Mouse (Mus musculus): Measurements from ENCODE around the gene Btbd2. TPM values are rescaled to one million over a fixed set of nuclear protein-coding genes. Genes with fewer than 3 reads are reported as not detected.

The Btbd2 gene
- polyA plus RNA-seq, 1 experiment from 2014 or later: 78.3 TPM

DNA sequence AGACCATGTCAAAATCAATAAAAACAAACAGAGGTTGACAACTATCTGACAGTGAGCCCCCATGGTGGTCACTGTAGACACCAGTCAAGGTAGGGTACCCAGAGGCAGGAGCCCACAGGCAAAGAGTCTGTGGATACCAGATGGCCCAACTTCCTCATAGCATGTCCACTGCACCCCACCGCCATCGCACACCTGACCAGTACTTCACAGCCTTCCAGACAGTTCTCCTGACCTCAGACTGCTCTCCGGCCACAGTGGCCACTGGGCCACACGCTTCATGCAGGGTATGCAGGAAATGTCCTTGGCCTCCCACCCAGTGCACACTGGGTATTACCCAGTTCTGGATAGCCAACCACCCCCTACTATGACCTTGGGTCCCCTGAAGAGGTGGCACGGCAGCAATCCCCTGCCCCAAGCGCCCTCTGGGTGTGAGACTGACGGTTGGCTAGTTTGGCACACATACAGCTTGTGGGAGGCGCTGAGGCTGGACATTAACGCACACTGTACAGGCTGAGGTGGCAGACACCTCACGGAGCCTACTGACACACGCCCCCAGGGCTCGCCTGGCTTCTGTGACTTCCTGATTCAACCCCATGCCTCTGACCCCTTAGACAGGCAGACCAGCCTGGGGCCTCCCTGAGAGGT is 36.7 kb upstream of the Btbd2 start:
- 89% methylated on average over 12 of the region's 12 CpGs for WGBS
- Histone ChIP-seq H3K4me1 (replicated peaks; ENCODE audit: control insufficient read depth, insufficient read depth, low read length) (no peaks in the 10 kb centered on the region), H3K9ac (ENCODE audit: low read length) (no peak overlapping the region), H3K9me3 (ENCODE audit: control insufficient read depth, low read length) (no peaks in the 10 kb centered on the region), H3K4me2 (ENCODE audit: low read depth, low read length, severe bottlenecking) (no peak overlapping the region), H3K4me3 (ENCODE audit: low read depth, low read length) (no peak overlapping the region), H3K36me3 (ENCODE audit: control insufficient read depth, insufficient read depth, low read length) (peaks cover 8% of the 10 kb centered on the region), H3K27me3 (ENCODE audit: control insufficient read depth, insufficient read depth, low read length) (no peaks in the 10 kb centered on the region), H3K27ac (ENCODE audit: low read depth, low read length) (no peak overlapping the region)
- ATAC-seq (replicated peaks; ENCODE audit: low FRiP score) (no peak), DNase-seq (ENCODE audit: low spot score) (no peak)

DNA sequence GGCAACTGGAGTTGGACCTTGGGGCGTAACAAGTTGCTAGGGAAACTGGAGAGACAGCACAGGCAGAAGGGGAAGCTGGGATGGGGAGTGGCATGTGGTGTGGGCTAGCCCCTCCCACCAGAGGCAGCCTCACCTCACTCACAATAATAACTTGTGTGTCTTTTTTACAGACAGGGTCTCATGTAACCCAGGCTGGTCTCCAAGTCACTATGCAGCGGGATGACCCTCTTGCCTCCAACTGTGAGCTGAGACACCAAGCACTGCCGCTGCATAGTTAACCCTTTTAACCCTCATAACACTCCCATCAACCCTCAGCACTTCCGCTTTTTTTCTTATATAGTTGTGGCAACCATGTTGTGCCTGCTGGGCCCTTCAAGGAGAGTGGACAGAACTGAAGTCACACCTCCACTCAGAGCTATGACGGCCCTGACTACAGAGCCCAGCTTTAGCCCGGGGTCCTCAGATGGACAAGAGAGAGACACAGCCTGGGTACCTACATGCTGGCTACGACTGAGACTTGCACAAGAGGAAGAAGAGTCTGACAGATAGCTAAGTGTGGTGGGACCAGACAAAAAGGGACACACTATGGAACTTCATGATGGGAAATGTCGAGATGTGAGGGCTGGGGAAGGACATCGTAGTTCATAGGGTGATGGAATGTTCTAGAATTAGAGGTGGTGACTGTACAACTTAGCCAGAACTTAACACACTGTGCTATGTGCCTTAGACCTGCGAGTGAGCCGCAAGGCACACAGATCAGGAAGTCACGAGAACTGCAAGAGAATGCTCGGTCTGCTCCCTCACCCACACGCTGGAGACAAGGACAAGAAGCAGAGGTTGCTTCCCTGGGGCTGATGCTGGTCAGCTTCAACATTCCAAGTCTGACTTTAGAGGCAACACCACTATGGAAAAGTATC is 35.6 kb upstream of the Btbd2 start:
- WGBS: 88% methylated on average over 14 of the region's 14 CpGs
- Histone ChIP-seq H3K9me3 (ENCODE audit: control insufficient read depth, low read length) (no peaks in the 10 kb centered on the region), H3K27me3 (ENCODE audit: control insufficient read depth, insufficient read depth, low read length) (no peaks in the 10 kb centered on the region), H3K27ac (ENCODE audit: low read depth, low read length) (no peak overlapping the region), H3K4me1 (replicated peaks; ENCODE audit: control insufficient read depth, insufficient read depth, low read length) (no peaks in the 10 kb centered on the region), H3K9ac (ENCODE audit: low read length) (no peak overlapping the region; the same call in 1 of the 2 replicates), H3K4me3 (ENCODE audit: low read depth, low read length) (no peak overlapping the region), H3K36me3 (ENCODE audit: control insufficient read depth, insufficient read depth, low read length) (peaks cover 8% of the 10 kb centered on the region), H3K4me2 (ENCODE audit: low read depth, low read length, severe bottlenecking) (no peak overlapping the region)
- ATAC-seq (replicated peaks; ENCODE audit: low FRiP score) (no peak), DNase-seq (ENCODE audit: low spot score) (no peak)

DNA sequence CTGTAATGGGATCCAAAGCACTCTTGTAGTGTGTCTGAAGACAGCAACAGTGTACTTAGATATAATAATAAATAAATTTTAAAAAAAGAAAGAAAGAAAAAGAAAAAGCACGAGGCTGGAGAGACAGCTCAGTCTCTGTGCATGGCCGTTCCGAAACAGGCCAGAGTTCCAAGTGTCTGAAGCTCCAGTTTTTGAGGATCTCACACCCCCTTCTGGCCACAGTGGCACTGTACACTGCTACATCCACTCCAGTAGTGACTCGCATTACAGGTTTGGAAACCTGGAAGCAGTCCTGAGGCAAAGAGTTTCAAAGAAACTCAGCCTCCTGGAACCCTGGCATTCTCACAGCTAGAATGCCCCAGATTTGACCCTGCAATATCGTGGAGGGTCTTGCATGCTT is 31.0 kb upstream of the Btbd2 start:
- WGBS: 52% methylated on average over 5 of the region's 5 CpGs
- no peak overlapping the region for H3K9ac ChIP-seq (ENCODE audit: low read length)
- no peak overlapping the region for H3K4me2 ChIP-seq (ENCODE audit: low read depth, low read length, severe bottlenecking)
- H3K4me1 ChIP-seq (replicated peaks; ENCODE audit: control insufficient read depth, insufficient read depth, low read length): no peaks in the 10 kb centered on the region
- no peaks in the 10 kb centered on the region for H3K27me3 ChIP-seq (ENCODE audit: control insufficient read depth, insufficient read depth, low read length)
- ATAC-seq (replicated peaks; ENCODE audit: low FRiP score) (no peak), DNase-seq (ENCODE audit: low spot score) (no peak)
- no peaks in the 10 kb centered on the region for H3K9me3 ChIP-seq (ENCODE audit: control insufficient read depth, low read length)
- H3K36me3 ChIP-seq (ENCODE audit: control insufficient read depth, insufficient read depth, low read length): peaks cover 11% of the 10 kb centered on the region
- H3K4me3 ChIP-seq (ENCODE audit: low read depth, low read length): no peak overlapping the region
- H3K27ac ChIP-seq (ENCODE audit: low read depth, low read length): no peak overlapping the region

- no peak overlapping the region for H3K4me2 ChIP-seq (ENCODE audit: low read depth, low read length, severe bottlenecking)
Measured at GRCm38 (mm10) chr10:80686617-80687016, 29.7 kb upstream of the Btbd2 start.

DNA sequence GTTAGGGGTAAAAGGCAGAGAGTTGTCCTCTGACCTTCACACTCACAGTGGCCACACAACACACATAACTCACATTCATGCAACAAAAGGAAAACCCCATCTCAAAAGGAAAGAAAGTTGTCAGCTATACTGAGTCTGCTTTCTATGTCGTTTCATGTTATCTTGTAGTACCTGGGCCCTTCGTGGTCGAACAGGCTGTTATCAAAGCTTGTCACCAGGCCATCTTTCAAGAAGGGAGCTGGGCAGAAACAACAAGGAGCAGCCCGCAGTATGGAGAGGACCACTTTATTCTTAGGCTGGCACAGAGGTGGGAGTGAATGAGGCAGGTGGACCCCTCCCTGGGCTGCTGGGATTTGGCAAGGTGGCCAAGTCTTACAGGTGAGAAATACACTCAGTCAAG is 28.1 kb upstream of the Btbd2 start:
- Histone ChIP-seq H3K9me3 (ENCODE audit: control insufficient read depth, low read length) (no peaks in the 10 kb centered on the region), H3K27ac (ENCODE audit: low read depth, low read length) (no peak overlapping the region), H3K4me3 (ENCODE audit: low read depth, low read length) (no peak overlapping the region), H3K4me2 (ENCODE audit: low read depth, low read length, severe bottlenecking) (no peak overlapping the region), H3K27me3 (ENCODE audit: control insufficient read depth, insufficient read depth, low read length) (no peaks in the 10 kb centered on the region), H3K4me1 (replicated peaks; ENCODE audit: control insufficient read depth, insufficient read depth, low read length) (no peaks in the 10 kb centered on the region), H3K36me3 (ENCODE audit: control insufficient read depth, insufficient read depth, low read length) (peaks cover 11% of the 10 kb centered on the region), H3K9ac (ENCODE audit: low read length) (no peak overlapping the region)
- DNase-seq (ENCODE audit: low spot score) (no peak), ATAC-seq (replicated peaks; ENCODE audit: low FRiP score) (no peak)
- 90% methylated on average over 4 of the region's 4 CpGs for WGBS

More at GRCm38 (mm10) chr10:80686617-80687016, 29.7 kb upstream of the Btbd2 start:
- no peak for DNase-seq (ENCODE audit: low spot score)
- H3K4me1 ChIP-seq (replicated peaks; ENCODE audit: control insufficient read depth, insufficient read depth, low read length): no peaks in the 10 kb centered on the region
- no peak overlapping the region for H3K27ac ChIP-seq (ENCODE audit: low read depth, low read length)
- no peaks in the 10 kb centered on the region for H3K27me3 ChIP-seq (ENCODE audit: control insufficient read depth, insufficient read depth, low read length)
- peaks cover 11% of the 10 kb centered on the region for H3K36me3 ChIP-seq (ENCODE audit: control insufficient read depth, insufficient read depth, low read length)
- no peak overlapping the region for H3K4me3 ChIP-seq (ENCODE audit: low read depth, low read length)
- no peak overlapping the region for H3K9ac ChIP-seq (ENCODE audit: low read length)
- ATAC-seq (replicated peaks; ENCODE audit: low FRiP score): no peak
- WGBS: 94% methylated on average over 3 of the region's 3 CpGs
- H3K9me3 ChIP-seq (ENCODE audit: control insufficient read depth, low read length): no peaks in the 10 kb centered on the region

DNA sequence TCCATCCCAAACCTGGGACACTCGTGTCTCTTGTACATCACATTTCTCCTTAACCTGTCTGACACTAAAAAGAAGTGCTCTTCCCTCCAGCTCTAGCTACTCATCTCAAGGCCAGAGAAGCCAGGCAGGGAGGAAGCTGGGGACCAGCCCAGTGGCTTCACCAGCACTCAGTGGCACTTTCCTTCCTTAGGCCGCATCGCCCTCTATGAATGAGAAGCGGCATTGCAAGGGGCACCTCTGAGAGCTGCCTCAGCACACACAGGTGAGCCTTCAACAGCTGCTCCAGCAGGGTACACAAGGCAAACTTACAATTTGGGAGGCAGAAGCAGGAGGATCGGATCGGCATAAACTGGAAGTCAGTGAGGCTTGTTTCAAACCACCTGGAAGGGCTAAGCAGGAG is 27.3 kb upstream of the Btbd2 start:
- no peak for DNase-seq (ENCODE audit: low spot score)
- H3K27me3 ChIP-seq (ENCODE audit: control insufficient read depth, insufficient read depth, low read length): no peaks in the 10 kb centered on the region
- WGBS: 49% methylated on average over 6 of the region's 6 CpGs
- H3K4me2 ChIP-seq (ENCODE audit: low read depth, low read length, severe bottlenecking): no peak overlapping the region
- no peak overlapping the region for H3K4me3 ChIP-seq (ENCODE audit: low read depth, low read length)
- ATAC-seq (replicated peaks; ENCODE audit: low FRiP score): no peak
- no peak overlapping the region for H3K27ac ChIP-seq (ENCODE audit: low read depth, low read length)
- H3K9me3 ChIP-seq (ENCODE audit: control insufficient read depth, low read length): no peaks in the 10 kb centered on the region
- H3K9ac ChIP-seq (ENCODE audit: low read length): no peak overlapping the region
- H3K36me3 ChIP-seq (ENCODE audit: control insufficient read depth, insufficient read depth, low read length): peaks cover 4% of the 10 kb centered on the region
- H3K4me1 ChIP-seq (replicated peaks; ENCODE audit: control insufficient read depth, insufficient read depth, low read length): no peaks in the 10 kb centered on the region

DNA sequence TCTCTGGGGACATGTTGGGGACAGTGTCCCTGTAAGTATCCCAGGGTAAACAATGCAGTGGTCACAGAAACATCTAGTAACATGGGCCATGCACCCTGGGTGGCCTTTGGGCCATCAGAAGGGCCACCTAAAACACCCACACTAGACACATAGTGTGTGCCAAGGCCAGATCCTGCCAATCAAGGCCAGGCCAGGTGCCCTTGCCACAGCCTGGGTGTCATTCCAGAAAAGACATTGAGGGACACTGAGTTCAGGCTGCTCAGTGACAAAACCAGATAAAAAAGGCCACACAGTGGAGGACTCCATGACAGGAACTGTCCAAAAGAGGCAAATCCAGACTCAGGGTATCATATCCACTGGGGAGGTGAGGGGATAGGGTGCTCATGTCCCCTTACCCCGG is 26.8 kb upstream of the Btbd2 start:
- H3K4me2 ChIP-seq (ENCODE audit: low read depth, low read length, severe bottlenecking): no peak overlapping the region
- ATAC-seq (replicated peaks; ENCODE audit: low FRiP score): no peak
- H3K4me3 ChIP-seq (ENCODE audit: low read depth, low read length): no peak overlapping the region
- no peak for DNase-seq (ENCODE audit: low spot score)
- H3K4me1 ChIP-seq (replicated peaks; ENCODE audit: control insufficient read depth, insufficient read depth, low read length): peaks cover 4% of the 10 kb centered on the region; the same call in 1 of the 2 replicates
- WGBS: 100% methylated on average over 1 of the region's 1 CpGs
- H3K27ac ChIP-seq (ENCODE audit: low read depth, low read length): no peak overlapping the region
- H3K36me3 ChIP-seq (ENCODE audit: control insufficient read depth, insufficient read depth, low read length): 0 out of 2 replicates have a peak, but pooled peaks cover 2% of the 10 kb centered on the region
- H3K9me3 ChIP-seq (ENCODE audit: control insufficient read depth, low read length): no peaks in the 10 kb centered on the region
- no peaks in the 10 kb centered on the region for H3K27me3 ChIP-seq (ENCODE audit: control insufficient read depth, insufficient read depth, low read length)
- no peak overlapping the region for H3K9ac ChIP-seq (ENCODE audit: low read length)

GRCm38 (mm10) chr10:80682003-80682402 is 25.1 kb upstream of the Btbd2 start:
- Histone ChIP-seq H3K9me3 (ENCODE audit: control insufficient read depth, low read length) (no peaks in the 10 kb centered on the region), H3K4me1 (replicated peaks; ENCODE audit: control insufficient read depth, insufficient read depth, low read length) (peaks cover 16% of the 10 kb centered on the region; the same call in 1 of the 2 replicates), H3K4me3 (ENCODE audit: low read depth, low read length) (no peak overlapping the region), H3K36me3 (ENCODE audit: control insufficient read depth, insufficient read depth, low read length) (0 out of 2 replicates have a peak, but pooled peaks cover 2% of the 10 kb centered on the region), H3K27me3 (ENCODE audit: control insufficient read depth, insufficient read depth, low read length) (no peaks in the 10 kb centered on the region), H3K4me2 (ENCODE audit: low read depth, low read length, severe bottlenecking) (no peak overlapping the region), H3K9ac (ENCODE audit: low read length) (no peak overlapping the region), H3K27ac (ENCODE audit: low read depth, low read length) (no peak overlapping the region)
- 94% methylated on average over 6 of the region's 6 CpGs for WGBS
- ATAC-seq (replicated peaks; ENCODE audit: low FRiP score) (no peak), DNase-seq (ENCODE audit: low spot score) (no peak)

All from forebrain, embryonic 11.5 days (tissue).